Mouse (Mus musculus) urinary bladder, postnatal 14 days (tissue): ENCODE measurements at regions not wholly inside any gene's neighbourhood (a gene's known extent, or its start where the extent isn't known, plus 50 kb on each side); places are given as distances from the start of the nearest gene placed in this dataset.

Experiments used
- DNase-seq: peaks from one replicate; pipeline ENCODE4 v3.0.0; 2021; ENCODE audit warnings: low spot score

- DNase-seq: no peak
These were observed 449.3 kb upstream of the Mgmt start for GRCm38 (mm10) chr7:136445091-136445490.

GRCm38 (mm10) chr7:136449286-136449685, 445.1 kb upstream of the Mgmt start:
- DNase-seq: no peak

- no peak for DNase-seq
These were observed 442.6 kb upstream of the Mgmt start for GRCm38 (mm10) chr7:136451672-136452361.

GRCm38 (mm10) chr7:136452561-136452960, 441.9 kb upstream of the Mgmt start:
- no peak for DNase-seq

- no peak for DNase-seq
These were observed 437.2 kb upstream of the Mgmt start for GRCm38 (mm10) chr7:136457171-136457570.

GRCm38 (mm10) chr7:136457867-136458448, 436.5 kb upstream of the Mgmt start:
- no peak for DNase-seq

GRCm38 (mm10) chr7:136477135-136477534, 417.3 kb upstream of the Mgmt start:
- no peak for DNase-seq

GRCm38 (mm10) chr7:136480641-136481202, 413.7 kb upstream of the Mgmt start:
- no peak for DNase-seq

- no peak for DNase-seq
These were observed 411.2 kb upstream of the Mgmt start for GRCm38 (mm10) chr7:136483237-136483636.

GRCm38 (mm10) chr7:136487556-136487955, 406.9 kb upstream of the Mgmt start:
- no peak for DNase-seq

- no peak for DNase-seq
These were observed 399.6 kb upstream of the Mgmt start for GRCm38 (mm10) chr7:136494862-136495261.

- DNase-seq: no peak
These were observed 397.8 kb upstream of the Mgmt start for GRCm38 (mm10) chr7:136496335-136497242.

- no peak for DNase-seq
These were observed 394.4 kb upstream of the Mgmt start for GRCm38 (mm10) chr7:136500059-136500458.

GRCm38 (mm10) chr7:136501094-136501493, 393.3 kb upstream of the Mgmt start:
- DNase-seq: no peak

- DNase-seq: peak; percentile 26
These were observed 392.3 kb upstream of the Mgmt start for GRCm38 (mm10) chr7:136501855-136502847.

- no peak for DNase-seq
These were observed 383.0 kb upstream of the Mgmt start for GRCm38 (mm10) chr7:136511389-136511788.

- no peak for DNase-seq
These were observed 379.0 kb upstream of the Mgmt start for GRCm38 (mm10) chr7:136515376-136515775.

GRCm38 (mm10) chr7:136525821-136526220, 368.6 kb upstream of the Mgmt start:
- no peak for DNase-seq

GRCm38 (mm10) chr7:136530006-136530785, 364.2 kb upstream of the Mgmt start:
- DNase-seq: no peak

GRCm38 (mm10) chr7:136531301-136531700, 363.1 kb upstream of the Mgmt start:
- DNase-seq: no peak
